Mouse (Mus musculus) bone marrow, adult 2 months (tissue): ENCODE data around the gene Magix. TPM values are rescaled to one million over a fixed set of nuclear protein-coding genes. Genes with fewer than 3 reads are reported as not detected.

Source experiments
- H3K27ac ChIP-seq: fragments of 200-500 bp; 2 replicates; pipeline ENCODE4 v1.5.1; 2012; ENCODE audit warnings: low read depth, mild to moderate bottlenecking, control low read depth, inconsistent platforms, low read length; ENCODE audit not compliant: control insufficient read depth, poor library complexity, insufficient read depth
- H3K4me1 ChIP-seq: fragments of 200-500 bp; 2 replicates; pipeline ENCODE4 v1.6.1; 2011; ENCODE audit warnings: low read length; ENCODE audit not compliant: control insufficient read depth, insufficient read depth
- H3K4me3 ChIP-seq: fragments of 200-500 bp; replicated peaks from 2 replicates; pipeline ENCODE3; 2011; ENCODE audit warnings: mild to moderate bottlenecking, low read depth, low read length, control low read depth; ENCODE audit not compliant: control insufficient read depth
- CTCF ChIP-seq: fragments of 200-500 bp; IDR thresholded peaks from 2 replicates; pipeline ENCODE4 v1.5.1; 2011; ENCODE audit warnings: low read length, control low read depth; ENCODE audit not compliant: control insufficient read depth, insufficient read depth
- POLR2A ChIP-seq: fragments of 200-500 bp; IDR thresholded peaks from 2 replicates; pipeline ENCODE4 v1.6.1; 2011; ENCODE audit warnings: low read depth, mild to moderate bottlenecking, control low read depth, low read length, borderline replicate concordance; ENCODE audit not compliant: control insufficient read depth
- WGBS: fragments of 180-500 bp; shearing (Covaris S2); methylation state at CpG from one replicate; pipeline ENCODE4 v1.1.7; 2018; 5-methylcytosine and 5-hydroxymethylcytosine counted together
- polyA plus RNA-seq: library from polyadenylated mRNA; stranded (reverse); fragments of >200 nt; gene quantifications from 2 replicates; pipeline ENCODE4 v1.2.4, GENCODE M21; 2011; ENCODE audit warnings: low replicate concordance; ENCODE audit not compliant: missing spikeins, insufficient read depth, insufficient read length

The Magix gene
- polyA plus RNA-seq, 1 experiment = not detected

- TF ChIP-seq POLR2A = no peak
- TF ChIP-seq CTCF = no peak
- H3K4me3 ChIP-seq = no peak overlapping the region
- H3K27ac ChIP-seq = no peak overlapping the region
- H3K4me1 ChIP-seq = no peaks in the 10 kb centered on the region; the same call in 1 of the 2 replicates
- WGBS = 22% methylated on average over 11 of the region's 12 CpGs
Measured at GRCm38 (mm10) chrX:7680057-7680412, 1.0 kb downstream of the Magix start.

- H3K4me3 ChIP-seq = peak overlapping the region; percentile 37
- no peak for TF ChIP-seq POLR2A
- peak; percentile 67 for TF ChIP-seq CTCF
- no peaks in the 10 kb centered on the region; the same call in 1 of the 2 replicates for H3K4me1 ChIP-seq
- WGBS = 14% methylated on average over 27 of the region's 27 CpGs
- H3K27ac ChIP-seq = no peak overlapping the region; the same call in 1 of the 2 replicates
Measured at GRCm38 (mm10) chrX:7679405-7680056, 1.5 kb downstream of the Magix start.

- 18% methylated on average over 3 of the region's 3 CpGs for WGBS
- H3K4me1 ChIP-seq = no peaks in the 10 kb centered on the region; the same call in 1 of the 2 replicates
- no peak overlapping the region for H3K4me3 ChIP-seq
- TF ChIP-seq POLR2A = no peak
- TF ChIP-seq CTCF = no peak
- H3K27ac ChIP-seq = no peak overlapping the region
Measured at GRCm38 (mm10) chrX:7678986-7679385, 2.1 kb downstream of the Magix start.

GRCm38 (mm10) chrX:7675001-7675380, 6.1 kb downstream of the Magix start:
- Histone ChIP-seq H3K4me1 (peaks cover 3% of the 10 kb centered on the region), H3K27ac (peak overlapping the region; percentile 87), H3K4me3 (peak overlapping the region; percentile 68)
- WGBS = 11% methylated on average over 10 of the region's 10 CpGs
- TF ChIP-seq POLR2A = no peak
- no peak for TF ChIP-seq CTCF

GRCm38 (mm10) chrX:7674284-7675000, 6.6 kb downstream of the Magix start:
- Histone ChIP-seq H3K4me1 (peaks cover 3% of the 10 kb centered on the region), H3K4me3 (peak overlapping the region; percentile 68), H3K27ac (peak overlapping the region; percentile 87)
- 19% methylated on average over 28 of the region's 28 CpGs for WGBS
- TF ChIP-seq CTCF (no peak), POLR2A (no peak)

GRCm38 (mm10) chrX:7673578-7674281, 7.3 kb downstream of the Magix start:
- WGBS = 19% methylated on average over 12 of the region's 12 CpGs
- peak overlapping the region; percentile 87 for H3K27ac ChIP-seq
- peaks cover 3% of the 10 kb centered on the region for H3K4me1 ChIP-seq
- H3K4me3 ChIP-seq = peak overlapping the region; percentile 6
- no peak for TF ChIP-seq CTCF
- no peak for TF ChIP-seq POLR2A

- Histone ChIP-seq H3K27ac (peak overlapping the region; percentile 80), H3K4me1 (peaks cover 3% of the 10 kb centered on the region), H3K4me3 (peak overlapping the region; percentile 39)
- TF ChIP-seq CTCF (no peak), POLR2A (no peak)
- 31% methylated on average over 6 of the region's 6 CpGs for WGBS
Measured at GRCm38 (mm10) chrX:7672739-7673138, 8.3 kb downstream of the Magix start.

- WGBS = 6% methylated on average over 36 of the region's 36 CpGs
- Histone ChIP-seq H3K4me1 (peaks cover 3% of the 10 kb centered on the region), H3K27ac (peak within 1 kb of the TSS; percentile 82), H3K4me3 (peak within 1 kb of the TSS; percentile 96)
- TF ChIP-seq POLR2A (peak; percentile 21; the same call in 1 of the 2 replicates), CTCF (no peak)
Measured at GRCm38 (mm10) chrX:7670921-7671623, 10.0 kb downstream of the Magix start, which contains the start of gene Plp2. Gene Plp2 (minus strand): TSS chrX:7671390.
